Mouse (Mus musculus) liver, postnatal 0 days (tissue): ENCODE data around the gene Fanca.
"Not testable (repeated sequence)": the region's sequence is repeated elsewhere in the genome, so short reads cannot be mapped to it uniquely, and the experiment has no call there.

Experiments used
- CTCF ChIP-seq: sonication (generic); IDR thresholded peaks from 2 replicates; pipeline ENCODE4 v1.5.1; 2016; ENCODE audit warnings: antibody characterized with exemption, low read depth
- EP300 ChIP-seq: IDR thresholded peaks from 2 replicates; pipeline ENCODE4 v1.6.1; 2016; ENCODE audit warnings: antibody characterized with exemption, low read depth, mild to moderate bottlenecking

DNA sequence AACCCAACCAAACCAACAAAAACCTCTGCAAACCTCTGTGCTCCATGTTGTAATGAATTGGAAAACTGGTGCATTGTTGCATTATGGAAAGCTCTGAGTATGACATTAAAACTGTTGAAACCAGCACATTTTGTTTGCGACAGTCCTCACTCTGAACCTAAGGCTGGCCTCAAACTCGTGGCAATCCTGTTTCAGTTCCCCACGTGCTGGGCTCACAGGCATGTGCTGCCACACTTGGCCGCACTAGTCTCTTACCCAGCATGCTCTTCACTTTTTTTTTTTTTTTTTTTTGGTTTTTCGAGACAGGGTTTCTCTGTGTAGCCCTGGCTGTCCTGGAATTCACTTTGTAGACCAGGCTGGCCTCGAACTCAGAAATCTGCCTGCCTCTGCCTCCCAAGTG, 35.4 kb downstream of the Fanca start:
- TF ChIP-seq EP300, CTCF: not testable (repeated sequence)
